Mouse (Mus musculus) liver, embryonic 14.5 days (tissue): ENCODE data around the gene Mrpl10. TPM values are rescaled to one million over a fixed set of nuclear protein-coding genes. Genes with fewer than 3 reads are reported as not detected.

ENCODE experiments used
- ATAC-seq: fragments of 200-750 bp; cut with Nextera tagmentation; 2 replicates; pipeline ENCODE4 v1.8.0; 2017; ENCODE audit warnings: moderate number of reproducible peaks, mild to moderate bottlenecking, moderate library complexity; ENCODE audit not compliant: insufficient read depth
- DNase-seq, 3 experiments: peaks; one replicate each; pipeline ENCODE4 v3.0.0-alpha.2; 2012 to 2013; ENCODE audit warnings: low read depth in 3 of 3, low spot score in 3 of 3
- H3K27ac ChIP-seq: fragments of 300-500 bp; sonication (generic); 2 replicates; pipeline ENCODE4 v1.5.1; 2014; ENCODE audit warnings: moderate library complexity, mild to moderate bottlenecking, control low read depth, inconsistent platforms
- H3K27me3 ChIP-seq: fragments of 300-500 bp; sonication (generic); 2 replicates; pipeline ENCODE4 v1.6.1; 2014; ENCODE audit warnings: mild to moderate bottlenecking, low read length, moderate library complexity; ENCODE audit not compliant: control insufficient read depth, insufficient read depth
- H3K36me3 ChIP-seq: fragments of 300-500 bp; sonication (generic); replicated peaks from 2 replicates; pipeline ENCODE4 v1.6.1; 2014; ENCODE audit warnings: low read depth; ENCODE audit not compliant: control insufficient read depth, insufficient read depth
- H3K4me1 ChIP-seq, 2 experiments: fragments of 200-500 bp in 1 of 2; fragments of 300-500 bp in 1 of 2; sonication (generic) in 1 of 2; replicated peaks; 2 replicates each; pipeline ENCODE4 v1.6.1; 2012 to 2014; ENCODE audit warnings: antibody characterized with exemption in 1 of 2, inconsistent platforms in 1 of 2, low read length in 1 of 2; ENCODE audit not compliant: control insufficient read depth in 2 of 2, insufficient read depth in 2 of 2
- H3K4me2 ChIP-seq: fragments of 300-500 bp; sonication (generic); 2 replicates; pipeline ENCODE4 v1.6.1; 2014; ENCODE audit warnings: low read depth, mild to moderate bottlenecking, control low read depth, moderate library complexity
- H3K4me3 ChIP-seq, 2 experiments: fragments of 200-500 bp in 1 of 2; fragments of 300-500 bp in 1 of 2; sonication (generic) in 1 of 2; 2 replicates each; pipeline ENCODE4 v1.5.1; 2012 to 2014; ENCODE audit warnings: low read depth in 2 of 2, low read length in 2 of 2, mild to moderate bottlenecking in 2 of 2, control low read depth in 1 of 2, inconsistent platforms in 1 of 2, moderate library complexity in 1 of 2; ENCODE audit not compliant: insufficient read depth in 1 of 2
- H3K9ac ChIP-seq: fragments of 300-500 bp; sonication (generic); replicated peaks from 2 replicates; pipeline ENCODE4 v1.6.1; 2014; ENCODE audit warnings: mild to moderate bottlenecking, control low read depth, moderate library complexity
- H3K9me3 ChIP-seq: fragments of 300-500 bp; sonication (generic); 2 replicates; pipeline ENCODE4 v1.6.1; 2016; ENCODE audit warnings: low read length, mixed read lengths; ENCODE audit not compliant: control insufficient read depth
- CTCF ChIP-seq: IDR thresholded peaks from 2 replicates; pipeline ENCODE4 v1.5.1; 2016; ENCODE audit warnings: antibody characterized with exemption, low read depth, control low read depth
- EP300 ChIP-seq: IDR thresholded peaks from 2 replicates; pipeline ENCODE4 v1.6.1; 2016; ENCODE audit warnings: antibody characterized with exemption, low read depth
- WGBS: fragments of 180-500 bp; shearing (Covaris S2); extraction: QIAGEN DNeasy Blood & Tissue Kit; methylation state at CpG from one replicate; pipeline ENCODE4 v1.1.7; 2014; ENCODE audit not compliant: insufficient replicate concordance; 5-methylcytosine and 5-hydroxymethylcytosine counted together
- polyA plus RNA-seq, 2 experiments: library from polyadenylated mRNA; depleted of rRNA in 1 of 2; stranded (reverse) in 1 of 2; unstranded in 1 of 2; fragments of >200 nt; fragmentation: Nextera tagmentation in 1 of 2; extraction: Ambion mirVana in 1 of 2; gene quantifications; 2 replicates each; pipeline versions ENCODE4 v1.2.1 to v1.2.3; 2012 to 2014

Gene Mrpl10
- polyA plus RNA-seq, 2 experiments: 29.1 to 34.9 TPM

DNA sequence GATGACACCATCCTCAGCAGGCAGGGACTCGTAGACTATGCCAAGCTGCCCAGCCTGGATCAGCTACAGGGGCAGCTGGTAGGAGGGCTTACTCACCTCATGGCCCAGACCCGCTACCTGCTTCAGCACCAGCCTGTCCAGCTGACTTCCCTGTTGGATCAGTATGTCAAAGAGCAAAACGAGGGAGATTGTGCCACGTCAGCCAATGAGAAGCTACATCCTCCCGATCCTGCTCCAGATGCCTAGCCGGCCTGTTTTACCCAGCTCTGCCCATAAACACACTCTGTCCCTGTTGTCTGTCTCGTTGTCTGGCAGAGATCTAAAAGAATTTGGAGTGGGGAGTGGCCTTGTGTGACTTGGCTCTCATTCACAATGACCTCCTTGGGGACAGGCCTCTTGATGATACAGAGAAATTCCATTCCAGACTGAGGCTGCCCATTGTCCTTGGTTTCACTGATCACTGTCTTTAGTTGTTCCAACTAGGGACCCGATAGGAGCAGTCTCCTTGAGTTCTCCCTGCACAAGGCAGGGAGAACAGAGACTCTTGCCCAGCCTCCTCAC lies 6.8 kb downstream of the Mrpl10 start:
- 79% methylated on average over 8 of the region's 8 CpGs for WGBS
- no peak overlapping the region for H3K4me2 ChIP-seq
- H3K27ac ChIP-seq: no peak overlapping the region
- H3K9me3 ChIP-seq: no peaks in the 10 kb centered on the region
- no peaks in the 10 kb centered on the region for H3K36me3 ChIP-seq
- H3K4me1 ChIP-seq: peaks cover 8 to 15% of the 10 kb centered on the region in 2 experiments
- DNase-seq: no peak
- H3K9ac ChIP-seq: no peak overlapping the region
- TF ChIP-seq EP300 (no peak), CTCF (no peak)
- no peak for ATAC-seq
- H3K27me3 ChIP-seq: no peaks in the 10 kb centered on the region
- H3K4me3 ChIP-seq: no peak overlapping the region

DNA sequence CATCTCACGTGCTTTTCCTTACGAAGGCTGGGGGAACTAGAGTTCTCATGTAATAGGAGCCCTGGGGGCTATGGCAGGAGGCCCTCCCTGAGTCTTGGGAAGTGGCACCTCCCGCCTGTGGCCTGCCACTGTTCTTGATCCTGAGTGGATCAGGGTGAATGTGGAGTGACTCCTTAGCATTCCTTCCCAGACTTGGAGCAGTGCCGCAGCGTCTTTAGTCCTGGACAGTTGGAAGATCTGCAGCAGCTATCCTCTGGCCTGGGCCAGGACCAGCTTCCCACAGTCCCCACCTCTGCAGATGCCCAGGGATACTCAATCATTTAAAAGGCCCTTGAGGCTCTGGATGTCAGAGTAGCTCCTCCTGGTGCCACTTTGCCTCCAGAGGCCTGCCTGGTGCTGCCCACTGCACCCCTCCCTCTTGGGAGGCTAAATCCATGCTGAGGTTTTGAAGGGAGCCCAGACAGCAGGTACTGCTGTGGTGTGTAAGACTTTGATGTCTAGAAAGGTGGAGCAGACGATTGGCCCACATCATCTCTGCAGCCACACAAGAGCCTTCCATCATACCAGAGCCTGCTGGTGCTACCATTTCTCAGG lies 8.2 kb downstream of the Mrpl10 start:
- no peak for ATAC-seq
- Histone ChIP-seq H3K4me3 (no peak overlapping the region), H3K4me1 (peaks cover 8 to 15% of the 10 kb centered on the region in 2 experiments), H3K4me2 (no peak overlapping the region), H3K27me3 (no peaks in the 10 kb centered on the region), H3K27ac (no peak overlapping the region), H3K9me3 (no peaks in the 10 kb centered on the region), H3K9ac (no peak overlapping the region), H3K36me3 (no peaks in the 10 kb centered on the region; the same call in 1 of the 2 replicates)
- 71% methylated on average over 6 of the region's 6 CpGs for WGBS
- TF ChIP-seq CTCF (no peak), EP300 (no peak)
- no peak for DNase-seq

DNA sequence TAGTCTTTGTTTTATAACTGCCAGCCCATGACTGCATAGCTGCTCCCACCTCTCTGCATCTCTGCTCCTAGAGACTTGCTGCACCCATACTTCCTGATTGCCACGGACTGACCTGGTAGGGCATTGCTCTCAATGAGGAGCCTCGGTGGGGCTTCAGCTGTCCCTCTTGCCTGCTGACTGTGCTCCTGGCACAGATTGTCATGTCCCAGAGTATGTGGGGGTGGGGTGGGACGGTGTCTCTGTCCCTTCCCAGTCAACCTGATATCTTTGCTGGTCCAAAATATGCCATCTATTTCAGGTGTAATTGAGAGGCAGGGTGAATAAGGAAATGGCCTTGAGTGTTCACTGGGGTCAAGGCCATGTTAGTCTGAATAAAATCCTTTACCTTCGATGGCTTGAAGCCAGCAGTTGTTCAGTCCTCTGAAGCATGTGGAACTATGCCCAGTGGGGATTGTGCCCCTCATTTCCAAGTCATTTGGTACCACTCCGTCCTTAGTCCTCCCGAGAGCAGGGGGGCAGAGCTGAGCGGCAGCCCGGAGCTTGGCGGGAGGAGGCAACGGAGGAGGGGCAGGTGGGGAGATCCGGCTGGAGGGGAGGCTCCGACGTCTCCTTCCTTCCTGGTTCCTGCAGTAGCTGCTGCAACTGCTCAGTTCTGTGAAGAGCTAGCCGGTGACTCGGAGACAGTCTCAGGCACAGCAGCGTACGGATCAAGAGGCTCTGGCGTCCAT lies 9.0 kb downstream of the Mrpl10 start, which contains the start of gene Osbpl7:
Gene Osbpl7 (plus strand): TSS at position 413 of the 728 bp plus-strand sequence.
- H3K4me1 ChIP-seq: peaks cover 8 to 15% of the 10 kb centered on the region in 2 experiments
- peak within 1 kb of the TSS; percentile 65 for H3K9ac ChIP-seq
- DNase-seq (peak in 1 of 3 experiments; percentile 35), ATAC-seq (peak; percentile 42)
- no peak within 1 kb of the TSS; the same call in 1 of the 2 replicates for H3K27ac ChIP-seq
- H3K36me3 ChIP-seq: no peaks in the 10 kb centered on the region; the same call in 1 of the 2 replicates
- no peaks in the 10 kb centered on the region for H3K9me3 ChIP-seq
- H3K4me2 ChIP-seq: peak within 1 kb of the TSS; percentile 68
- no peak for TF ChIP-seq EP300
- peak; percentile 47 for TF ChIP-seq CTCF
- H3K27me3 ChIP-seq: no peaks in the 10 kb centered on the region
- peak within 1 kb of the TSS; percentile 54 to 64 for H3K4me3 ChIP-seq
- WGBS: 4% methylated on average over 18 of the region's 18 CpGs

GRCm38 (mm10) chr11:97050944-97051586 lies 9.7 kb downstream of the Mrpl10 start:
- H3K9me3 ChIP-seq: no peaks in the 10 kb centered on the region
- H3K9ac ChIP-seq: peak overlapping the region; percentile 65
- DNase-seq (no peak), ATAC-seq (peak; percentile 11; the same call in 1 of the 2 replicates)
- WGBS: 13% methylated on average over 13 of the region's 13 CpGs
- no peaks in the 10 kb centered on the region; the same call in 1 of the 2 replicates for H3K36me3 ChIP-seq
- no peak overlapping the region; the same call in 1 of the 2 replicates for H3K27ac ChIP-seq
- H3K27me3 ChIP-seq: no peaks in the 10 kb centered on the region
- peaks cover 8 to 15% of the 10 kb centered on the region in 2 experiments for H3K4me1 ChIP-seq
- peak overlapping the region; percentile 68 for H3K4me2 ChIP-seq
- H3K4me3 ChIP-seq: peak overlapping the region; percentile 54 to 64
- TF ChIP-seq CTCF (no peak), EP300 (no peak)
